Mouse (Mus musculus): ENCODE results near the gene Asphd2. TPM values are rescaled to one million over a fixed set of nuclear protein-coding genes. Genes with fewer than 3 reads are reported as not detected.

The Asphd2 gene
- polyA plus RNA-seq, 1 experiment from 2014 or later = 1.7 TPM

DNA sequence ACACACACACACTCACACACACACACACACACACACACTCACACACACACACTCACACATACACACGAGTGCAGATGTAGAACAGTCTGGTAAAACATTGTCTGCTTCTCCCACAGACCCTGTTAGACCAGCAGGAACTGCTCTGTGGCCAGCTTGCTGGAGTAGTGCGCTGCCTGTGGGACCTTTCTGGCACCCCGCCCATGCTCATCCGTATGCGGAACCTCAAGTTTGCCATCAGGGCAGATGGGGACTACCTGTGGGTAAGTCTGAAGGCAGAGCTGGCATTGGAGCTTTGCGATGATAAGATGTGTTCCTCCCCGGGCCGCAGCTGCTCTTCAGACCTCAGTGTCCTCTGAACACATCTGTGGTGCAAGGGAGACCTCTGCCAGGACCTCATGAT is 45.5 kb downstream of the Asphd2 start:
- no peaks in the 10 kb centered on the region for H3K4me1 ChIP-seq (replicated peaks; ENCODE audit: control insufficient read depth, insufficient read depth, low read length)
- no peak overlapping the region for H3K27ac ChIP-seq (ENCODE audit: low read length)
- no peaks in the 10 kb centered on the region for H3K9me3 ChIP-seq (ENCODE audit: control insufficient read depth, low read length)
- no peak for ATAC-seq (ENCODE audit: low read depth)
- H3K36me3 ChIP-seq (ENCODE audit: control insufficient read depth, insufficient read depth, low read length) = peaks cover 12% of the 10 kb centered on the region
- no peaks in the 10 kb centered on the region for H3K27me3 ChIP-seq (ENCODE audit: control insufficient read depth, insufficient read depth, low read depth, low read length)
- no peak overlapping the region for H3K9ac ChIP-seq (ENCODE audit: low read length)
- H3K4me3 ChIP-seq (ENCODE audit: low read length) = no peak overlapping the region
- no peak overlapping the region for H3K4me2 ChIP-seq (ENCODE audit: low read depth, low read length)
- 82% methylated on average over 8 of the region's 8 CpGs for WGBS

DNA sequence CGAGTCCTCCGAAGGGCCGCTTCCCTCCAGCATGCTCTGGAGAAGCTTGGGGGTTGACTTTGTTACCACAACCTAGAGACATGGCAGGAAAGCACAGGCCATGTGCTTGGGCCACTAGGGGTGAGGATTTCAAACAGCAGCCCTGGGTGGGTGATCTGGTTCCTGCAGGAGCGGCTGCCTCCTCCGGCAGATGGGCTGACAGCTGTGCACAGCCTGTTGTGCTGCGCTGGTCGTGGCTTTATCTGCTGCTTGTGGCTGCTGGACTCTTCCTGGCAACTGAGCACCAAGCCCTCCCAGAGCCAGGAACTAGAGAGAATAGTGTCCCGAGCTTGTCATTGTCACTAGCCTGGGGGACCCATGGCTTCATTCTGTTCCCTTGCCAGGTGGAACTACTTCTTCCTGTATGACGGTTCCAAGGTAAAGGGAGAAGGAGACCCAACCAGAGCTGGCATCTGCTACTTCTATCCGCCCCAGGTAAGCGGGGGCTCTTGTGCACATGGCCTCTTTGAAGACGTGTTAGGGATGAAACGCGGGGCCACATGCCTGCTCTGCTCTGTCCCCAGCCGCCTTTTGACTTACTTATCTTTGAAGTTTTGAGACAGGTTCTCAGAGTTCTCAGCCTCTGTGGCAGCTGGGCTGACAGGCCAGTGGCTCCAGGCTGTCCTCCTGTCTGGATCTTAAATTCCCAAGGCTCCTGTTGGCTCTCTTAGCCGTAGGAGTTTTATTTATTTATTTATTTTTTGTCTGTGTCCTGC is 48.3 kb downstream of the Asphd2 start:
- WGBS = 79% methylated on average over 16 of the region's 16 CpGs
- H3K27ac ChIP-seq (ENCODE audit: low read length) = no peak overlapping the region
- H3K36me3 ChIP-seq (ENCODE audit: control insufficient read depth, insufficient read depth, low read length) = peaks cover 12% of the 10 kb centered on the region
- H3K9me3 ChIP-seq (ENCODE audit: control insufficient read depth, low read length) = no peaks in the 10 kb centered on the region
- H3K27me3 ChIP-seq (ENCODE audit: control insufficient read depth, insufficient read depth, low read depth, low read length) = no peaks in the 10 kb centered on the region
- H3K4me1 ChIP-seq (replicated peaks; ENCODE audit: control insufficient read depth, insufficient read depth, low read length) = peaks cover 13% of the 10 kb centered on the region
- ATAC-seq (ENCODE audit: low read depth) = no peak
- no peak overlapping the region for H3K9ac ChIP-seq (ENCODE audit: low read length)
- no peak overlapping the region for H3K4me3 ChIP-seq (ENCODE audit: low read length)
- no peak overlapping the region for H3K4me2 ChIP-seq (ENCODE audit: low read depth, low read length)

- Histone ChIP-seq H3K36me3 (ENCODE audit: control insufficient read depth, insufficient read depth, low read length) (0 out of 2 replicates have a peak, but pooled peaks cover 3% of the 10 kb centered on the region), H3K4me1 (replicated peaks; ENCODE audit: control insufficient read depth, insufficient read depth, low read length) (peaks cover 13% of the 10 kb centered on the region), H3K27ac (ENCODE audit: low read length) (no peak overlapping the region), H3K4me3 (ENCODE audit: low read length) (no peak overlapping the region), H3K9me3 (ENCODE audit: control insufficient read depth, low read length) (no peaks in the 10 kb centered on the region), H3K9ac (ENCODE audit: low read length) (no peak overlapping the region), H3K27me3 (ENCODE audit: control insufficient read depth, insufficient read depth, low read depth, low read length) (no peaks in the 10 kb centered on the region), H3K4me2 (ENCODE audit: low read depth, low read length) (no peak overlapping the region)
- 62% methylated on average over 6 of the region's 6 CpGs for WGBS
- no peak for ATAC-seq (ENCODE audit: low read depth)
Observed at GRCm38 (mm10) chr5:112344092-112344960, 50.3 kb downstream of the Asphd2 start.

- peak overlapping the region; percentile 17 for H3K27ac ChIP-seq (ENCODE audit: low read length)
- no peaks in the 10 kb centered on the region for H3K27me3 ChIP-seq (ENCODE audit: control insufficient read depth, insufficient read depth, low read depth, low read length)
- no peaks in the 10 kb centered on the region for H3K9me3 ChIP-seq (ENCODE audit: control insufficient read depth, low read length)
- H3K4me1 ChIP-seq (replicated peaks; ENCODE audit: control insufficient read depth, insufficient read depth, low read length) = peaks cover 13% of the 10 kb centered on the region
- WGBS = under 1% methylated on average over 24 of the region's 24 CpGs
- H3K36me3 ChIP-seq (ENCODE audit: control insufficient read depth, insufficient read depth, low read length) = peaks cover 8% of the 10 kb centered on the region
- peak overlapping the region; percentile 95 for H3K4me3 ChIP-seq (ENCODE audit: low read length)
- peak overlapping the region; percentile 78 for H3K9ac ChIP-seq (ENCODE audit: low read length)
- H3K4me2 ChIP-seq (ENCODE audit: low read depth, low read length) = peak overlapping the region; percentile 86
- ATAC-seq (ENCODE audit: low read depth) = peak; percentile 78
Observed at GRCm38 (mm10) chr5:112343205-112343595, 51.5 kb downstream of the Asphd2 start.

DNA sequence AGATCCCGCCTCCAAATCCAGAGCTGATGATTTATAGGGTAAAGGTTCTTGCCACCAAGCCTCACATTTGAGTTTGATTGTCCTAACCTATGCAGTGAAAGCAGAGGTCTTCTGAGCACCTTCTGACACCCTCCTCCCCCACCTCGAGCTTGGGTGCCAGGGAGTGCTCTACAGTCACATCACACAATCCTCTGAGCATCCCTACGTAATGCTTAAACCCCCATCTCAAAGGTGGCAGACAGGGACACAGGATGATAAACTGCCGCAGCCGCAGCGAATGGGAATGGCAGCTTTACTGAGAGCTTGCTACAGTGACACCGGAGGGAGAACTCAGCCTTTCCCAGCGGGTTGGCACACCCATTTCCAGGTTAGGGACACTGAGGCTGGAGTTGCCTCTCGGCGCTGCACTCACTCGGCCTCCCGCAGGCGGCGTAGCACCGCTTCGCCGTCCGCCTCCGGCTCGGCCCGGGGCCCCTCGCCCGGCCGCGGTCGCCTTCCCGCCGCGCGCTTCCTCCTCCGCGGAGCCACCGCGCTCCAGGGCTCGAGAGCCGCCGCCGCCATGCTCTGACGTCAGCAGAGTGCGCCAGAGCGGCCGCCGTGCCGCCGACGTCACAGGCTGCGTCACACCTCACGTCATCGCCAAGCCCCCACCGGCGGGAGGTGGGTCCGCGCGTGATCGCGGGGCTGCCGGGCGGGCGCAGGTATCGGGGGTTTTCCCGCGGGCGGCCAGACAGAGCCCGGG is 52.0 kb downstream of the Asphd2 start, which contains the start of the genes Srrd and Hps4:
Gene Srrd, minus strand, starts transcription at position 578 of the 742 bp plus-strand sequence.
Gene Hps4, plus strand, starts transcription at position 621 of the 742 bp plus-strand sequence.
- Histone ChIP-seq H3K9ac (ENCODE audit: low read length) (peak within 1 kb of the TSS; percentile 78), H3K36me3 (ENCODE audit: control insufficient read depth, insufficient read depth, low read length) (peaks cover 12% of the 10 kb centered on the region), H3K27me3 (ENCODE audit: control insufficient read depth, insufficient read depth, low read depth, low read length) (no peaks in the 10 kb centered on the region), H3K9me3 (ENCODE audit: control insufficient read depth, low read length) (no peaks in the 10 kb centered on the region), H3K27ac (ENCODE audit: low read length) (peak within 1 kb of the TSS; percentile 17), H3K4me2 (ENCODE audit: low read depth, low read length) (peak within 1 kb of the TSS; percentile 86), H3K4me3 (ENCODE audit: low read length) (peak within 1 kb of the TSS; percentile 95), H3K4me1 (replicated peaks; ENCODE audit: control insufficient read depth, insufficient read depth, low read length) (peaks cover 13% of the 10 kb centered on the region)
- ATAC-seq (ENCODE audit: low read depth) = peak; percentile 87
- WGBS = 1% methylated on average over 49 of the region's 64 CpGs

DNA sequence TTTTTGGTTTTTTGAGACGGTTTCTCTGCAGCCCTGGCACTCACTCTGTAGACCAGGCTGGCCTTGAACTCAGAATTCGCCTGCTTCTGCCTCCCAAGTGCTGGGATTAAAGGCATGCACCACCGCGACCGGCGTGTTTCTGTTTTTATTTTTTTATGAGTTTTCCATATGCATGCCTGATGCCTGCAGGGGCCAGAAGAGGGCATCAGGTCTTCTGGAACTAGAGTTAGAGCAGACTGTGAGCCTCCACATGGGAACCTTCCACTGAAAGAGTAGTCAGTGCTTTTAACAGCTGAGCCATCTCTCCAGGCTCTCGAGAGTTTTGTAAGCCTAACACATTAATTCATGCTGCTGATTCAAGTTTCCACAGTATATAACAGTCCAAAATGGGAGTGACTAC is 55.5 kb downstream of the Asphd2 start:
- Histone ChIP-seq H3K4me3 (ENCODE audit: low read length) (no peak overlapping the region), H3K27ac (ENCODE audit: low read length) (no peak overlapping the region), H3K4me1 (replicated peaks; ENCODE audit: control insufficient read depth, insufficient read depth, low read length) (peaks cover 13% of the 10 kb centered on the region), H3K9me3 (ENCODE audit: control insufficient read depth, low read length) (no peaks in the 10 kb centered on the region), H3K4me2 (ENCODE audit: low read depth, low read length) (no peak overlapping the region), H3K36me3 (ENCODE audit: control insufficient read depth, insufficient read depth, low read length) (peaks cover 43% of the 10 kb centered on the region), H3K27me3 (ENCODE audit: control insufficient read depth, insufficient read depth, low read depth, low read length) (no peaks in the 10 kb centered on the region), H3K9ac (ENCODE audit: low read length) (no peak overlapping the region)
- ATAC-seq (ENCODE audit: low read depth) = no peak
- 61% methylated on average over 7 of the region's 7 CpGs for WGBS

- ATAC-seq (ENCODE audit: low read depth) = no peak
- Histone ChIP-seq H3K9me3 (ENCODE audit: control insufficient read depth, low read length) (no peaks in the 10 kb centered on the region), H3K4me2 (ENCODE audit: low read depth, low read length) (no peak overlapping the region), H3K4me3 (ENCODE audit: low read length) (no peak overlapping the region), H3K27me3 (ENCODE audit: control insufficient read depth, insufficient read depth, low read depth, low read length) (no peaks in the 10 kb centered on the region), H3K27ac (ENCODE audit: low read length) (no peak overlapping the region), H3K4me1 (replicated peaks; ENCODE audit: control insufficient read depth, insufficient read depth, low read length) (peaks cover 2% of the 10 kb centered on the region), H3K36me3 (ENCODE audit: control insufficient read depth, insufficient read depth, low read length) (peaks cover 59% of the 10 kb centered on the region), H3K9ac (ENCODE audit: low read length) (no peak overlapping the region)
- 89% methylated on average over 22 of the region's 22 CpGs for whole genome bisulfite sequencing
Observed at GRCm38 (mm10) chr5:112337004-112337403, 57.7 kb downstream of the Asphd2 start.

DNA sequence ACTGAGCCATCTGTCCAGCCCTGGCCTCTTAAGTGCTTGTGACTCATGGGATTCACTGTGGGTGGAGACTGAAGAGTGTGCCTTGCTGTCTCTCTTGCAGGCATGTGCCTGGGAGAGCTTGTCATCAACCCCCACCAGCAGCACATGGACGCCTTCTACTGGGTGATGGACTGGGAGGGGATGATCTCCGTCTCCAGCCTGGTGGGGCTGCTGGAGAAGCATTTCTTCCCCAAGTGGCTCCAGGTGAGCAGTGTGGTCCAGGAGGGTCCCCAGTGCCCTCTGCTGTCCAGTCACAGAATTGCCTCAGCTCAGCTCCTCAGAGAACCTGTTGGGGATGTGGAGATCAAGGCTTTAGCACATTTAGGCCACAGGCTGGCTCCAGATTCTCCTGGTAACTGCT is 59.2 kb downstream of the Asphd2 start:
- WGBS = 31% methylated on average over 2 of the region's 2 CpGs
- peaks cover 69% of the 10 kb centered on the region for H3K36me3 ChIP-seq (ENCODE audit: control insufficient read depth, insufficient read depth, low read length)
- peak; percentile 27; the same call in 1 of the 2 replicates for ATAC-seq (ENCODE audit: low read depth)
- H3K4me2 ChIP-seq (ENCODE audit: low read depth, low read length) = no peak overlapping the region
- no peaks in the 10 kb centered on the region for H3K4me1 ChIP-seq (replicated peaks; ENCODE audit: control insufficient read depth, insufficient read depth, low read length)
- H3K27me3 ChIP-seq (ENCODE audit: control insufficient read depth, insufficient read depth, low read depth, low read length) = no peaks in the 10 kb centered on the region
- H3K27ac ChIP-seq (ENCODE audit: low read length) = no peak overlapping the region
- H3K9ac ChIP-seq (ENCODE audit: low read length) = no peak overlapping the region
- no peak overlapping the region for H3K4me3 ChIP-seq (ENCODE audit: low read length)
- no peaks in the 10 kb centered on the region for H3K9me3 ChIP-seq (ENCODE audit: control insufficient read depth, low read length)

Data from lung, embryonic 16.5 days (tissue).